Mouse (Mus musculus) liver, postnatal 0 days (tissue): ENCODE results near the gene Amer2.

Source experiments
- CTCF ChIP-seq: sonication (generic); IDR thresholded peaks from 2 replicates; pipeline ENCODE4 v1.5.1; 2016; ENCODE audit warnings: antibody characterized with exemption, low read depth
- EP300 ChIP-seq: IDR thresholded peaks from 2 replicates; pipeline ENCODE4 v1.6.1; 2016; ENCODE audit warnings: antibody characterized with exemption, low read depth, mild to moderate bottlenecking

GRCm38 (mm10) chr14:60388332-60388731 is 15.3 kb downstream of the Amer2 start:
- TF ChIP-seq CTCF: no peak
- no peak for TF ChIP-seq EP300
